Mouse (Mus musculus) B cell, adult 2 months (primary cell): ENCODE data around the gene Tns3.

Source experiments
- DNase-seq, 2 experiments: peaks; one replicate each; pipeline ENCODE4 v3.0.0; 2022

Gene Tns3

DNA sequence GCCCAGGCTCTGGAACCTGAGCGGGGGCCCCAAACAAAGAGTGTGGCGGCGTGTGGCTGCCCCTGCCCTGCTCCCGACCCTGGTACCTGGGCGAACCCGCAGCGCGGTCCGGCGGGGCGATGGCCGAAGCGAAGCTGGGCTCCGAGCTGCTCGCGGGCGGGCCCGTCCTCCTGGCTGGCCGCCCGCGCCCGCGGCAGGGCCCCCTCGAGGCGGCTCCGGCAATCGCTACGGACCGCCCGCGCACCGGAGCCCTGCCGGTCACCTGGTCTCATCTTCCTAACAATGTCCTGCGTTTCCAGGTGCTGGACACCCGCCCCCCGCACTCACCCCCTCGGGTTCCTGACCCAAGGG lies at the start of gene Tns3:
Gene Tns3, minus strand, starts transcription at position 143 of the 351 bp plus-strand sequence.
- peak; percentile 58 to 67 for DNase-seq

DNA sequence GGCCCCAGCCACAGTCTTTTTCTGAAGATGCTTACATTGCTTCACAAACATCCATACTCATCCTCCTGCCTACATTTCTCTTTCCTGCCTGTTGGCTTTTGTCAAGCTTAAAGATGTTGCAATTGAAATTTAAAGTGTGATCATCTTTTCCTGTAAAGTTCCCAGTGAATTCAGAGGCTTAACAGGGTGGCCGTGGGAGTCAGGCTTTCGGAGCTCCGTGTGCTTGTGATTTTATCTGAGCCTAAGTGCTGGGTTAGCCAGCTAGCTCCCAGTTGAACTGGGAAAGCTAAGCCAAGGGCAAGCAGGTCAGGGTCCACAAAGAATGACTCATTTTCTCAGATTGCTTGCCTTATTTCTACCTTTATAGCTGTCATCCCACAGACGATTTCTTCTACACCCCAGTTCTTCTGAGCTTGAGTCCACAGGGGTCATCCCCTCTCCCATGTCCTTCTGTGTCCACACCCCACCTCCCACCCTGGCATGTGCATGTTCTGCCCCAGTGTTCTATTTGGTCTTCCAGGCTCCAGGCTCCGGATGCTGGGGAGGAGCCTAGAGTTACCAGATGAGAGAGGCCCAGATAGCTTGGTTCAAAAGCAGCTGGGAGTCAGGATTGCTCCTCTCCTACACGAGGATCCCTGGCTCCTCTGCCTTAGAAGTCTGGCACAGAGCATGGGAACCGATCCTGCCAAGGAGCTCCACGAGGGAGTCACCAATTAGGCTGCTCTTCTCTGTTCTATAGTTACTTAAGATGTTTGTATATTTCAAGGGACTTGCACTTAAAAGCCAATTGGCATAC lies 42.1 kb upstream of the Tns3 start:
- DNase-seq = no peak

DNA sequence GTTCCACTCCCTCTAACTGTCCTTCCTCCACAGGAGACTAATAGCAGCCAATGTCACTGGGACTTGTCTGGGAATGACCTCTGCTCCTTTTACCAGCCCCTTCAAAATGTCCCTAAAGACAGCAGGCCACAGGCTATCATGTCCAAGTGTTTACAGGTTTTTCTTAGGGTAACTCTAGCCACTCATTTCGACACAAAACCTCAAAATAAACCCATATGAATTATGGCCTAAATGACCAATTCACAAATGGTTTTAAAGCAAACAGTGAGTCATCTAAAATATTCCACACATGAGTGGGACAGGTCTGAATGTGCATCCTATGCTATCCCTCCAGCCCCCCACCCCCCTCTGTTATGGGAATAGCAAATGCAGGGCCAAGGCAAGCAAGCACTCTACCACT lies 40.8 kb upstream of the Tns3 start:
- DNase-seq = no peak

DNA sequence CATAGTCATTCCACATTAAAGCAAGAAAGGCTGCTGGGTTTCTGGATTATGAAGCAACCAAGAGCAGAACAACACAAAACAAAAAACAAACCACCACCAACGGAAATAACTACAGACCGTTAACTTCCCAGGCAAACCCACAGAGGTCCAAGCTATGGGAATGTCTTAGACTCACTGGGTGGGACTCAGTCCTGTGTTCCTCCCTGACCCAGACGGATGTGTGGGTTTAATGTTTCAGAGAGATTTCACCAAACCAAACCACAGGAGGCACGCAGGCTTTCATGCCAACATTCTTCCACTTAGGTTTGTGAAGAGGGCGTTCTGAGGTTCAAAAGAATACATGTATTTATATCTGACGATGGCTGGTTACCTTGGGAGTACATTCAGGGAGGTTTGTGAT lies 39.5 kb upstream of the Tns3 start:
- DNase-seq = no peak

DNA sequence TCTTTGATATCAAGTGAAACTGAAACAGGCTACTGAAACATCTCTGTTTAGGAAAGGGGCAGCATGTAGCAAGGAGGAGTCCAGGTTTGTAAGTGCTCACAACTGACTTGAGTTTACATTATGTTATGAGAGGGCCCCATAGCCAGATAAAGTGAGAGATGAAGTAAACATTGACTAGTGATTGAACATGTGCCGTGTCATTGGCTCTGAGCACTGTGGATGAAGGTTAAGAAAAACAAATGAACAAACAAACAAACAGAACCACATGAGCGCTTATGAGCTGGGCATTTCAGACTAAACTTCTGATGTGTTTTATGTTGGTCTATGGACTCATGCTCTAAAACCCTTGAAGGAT lies 38.2 kb upstream of the Tns3 start:
- DNase-seq = no peak

DNA sequence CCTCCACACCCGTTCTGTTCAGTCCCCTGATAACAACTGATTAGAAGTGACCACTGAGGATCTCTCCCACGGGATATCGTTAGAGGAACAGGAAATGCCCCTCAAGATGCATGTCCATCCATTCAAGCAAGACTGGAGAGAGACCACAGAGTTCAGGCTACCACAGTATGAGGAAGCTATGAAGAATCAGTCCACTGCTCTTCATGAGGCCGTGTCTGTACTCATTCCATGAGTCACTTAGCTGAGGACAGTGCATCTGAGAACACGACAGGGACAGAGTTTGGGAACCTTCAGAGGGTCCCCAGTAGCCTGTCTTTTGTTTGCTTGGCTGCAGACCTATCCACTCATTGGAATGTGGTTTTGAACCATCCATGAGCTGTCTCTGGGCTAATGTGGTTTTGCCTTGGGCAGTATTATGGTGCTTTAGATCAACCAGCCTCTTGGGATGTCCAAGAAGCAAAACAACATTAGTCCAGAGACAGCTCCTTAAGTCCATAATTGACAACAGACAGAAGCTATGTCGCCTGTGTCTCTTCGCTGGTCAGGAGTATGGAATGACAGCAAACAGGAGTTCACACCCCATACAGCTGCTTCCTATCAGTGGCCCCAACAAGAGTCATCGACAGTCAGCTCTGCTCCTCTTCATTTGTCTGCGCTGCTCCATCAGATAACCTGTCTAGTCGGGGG lies 37.7 kb upstream of the Tns3 start:
- no peak for DNase-seq

DNA sequence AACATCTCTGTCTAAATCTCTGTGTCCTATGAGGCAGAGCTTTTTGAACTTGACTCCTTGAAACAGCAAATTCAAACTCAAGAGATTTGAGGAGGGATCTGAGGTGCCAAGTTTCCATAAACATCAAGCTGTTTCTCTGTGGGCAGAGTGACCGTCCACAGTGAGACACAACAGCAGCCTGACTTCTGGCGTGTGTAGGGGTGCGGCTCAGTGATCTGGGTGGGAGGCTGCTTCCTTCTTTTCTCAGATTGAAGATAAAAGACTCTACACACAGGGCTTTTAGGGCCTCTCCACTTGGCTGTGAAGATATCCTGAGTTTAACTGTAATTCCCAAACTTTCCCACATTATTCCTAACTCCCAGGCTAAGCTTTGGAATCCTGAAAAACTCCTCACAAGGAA lies 37.1 kb upstream of the Tns3 start:
- peak in 1 of 2 experiments; percentile 16 for DNase-seq

DNA sequence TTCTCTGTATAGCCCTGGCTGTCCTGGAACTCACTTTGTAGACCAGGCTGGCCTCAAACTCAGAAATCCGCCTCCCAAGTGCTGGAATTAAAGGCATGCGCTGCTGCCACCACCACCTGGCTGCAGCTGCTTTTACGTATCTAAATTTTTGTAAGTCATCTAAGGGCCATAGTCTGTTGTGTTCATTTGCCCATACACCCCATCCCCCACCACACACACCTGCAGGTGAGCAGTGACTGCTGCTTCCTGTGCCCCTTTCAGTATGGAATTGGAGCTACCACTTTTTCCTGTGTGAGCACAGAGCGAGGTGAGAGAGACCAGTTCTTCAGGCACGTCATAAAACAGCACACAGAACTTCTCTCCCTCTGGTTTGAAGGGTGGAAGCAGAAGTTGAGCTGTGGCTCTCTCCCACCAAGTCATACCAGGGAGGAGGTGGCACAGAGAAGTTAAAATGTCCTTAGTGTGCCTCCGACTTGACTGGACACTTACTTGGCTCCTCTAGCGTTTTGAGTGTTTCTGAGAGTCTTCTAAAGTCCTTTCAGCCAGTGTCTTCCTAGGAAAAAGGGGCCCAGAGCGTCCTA lies 36.4 kb upstream of the Tns3 start:
- peak in 1 of 2 experiments; percentile 24 for DNase-seq

DNA sequence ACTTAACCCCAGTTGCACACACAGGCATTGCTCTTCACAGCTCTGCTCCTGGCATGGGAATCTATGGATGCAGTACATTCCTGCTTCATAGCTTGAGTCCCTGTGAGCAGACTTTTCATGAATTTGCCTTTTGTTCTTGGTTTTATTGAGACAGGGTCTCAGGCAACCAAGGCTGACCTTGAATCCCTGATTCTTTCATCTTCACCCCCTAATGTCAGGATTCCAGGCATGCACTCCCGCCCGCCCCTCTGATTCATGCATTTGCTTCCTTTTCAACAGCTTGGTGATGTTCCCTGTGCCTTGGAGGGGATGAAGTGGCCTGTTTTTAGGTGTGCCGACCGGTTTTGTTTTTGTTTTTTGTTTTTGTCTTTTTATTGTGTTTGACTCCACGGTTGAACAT lies 35.4 kb upstream of the Tns3 start:
- no peak for DNase-seq

DNA sequence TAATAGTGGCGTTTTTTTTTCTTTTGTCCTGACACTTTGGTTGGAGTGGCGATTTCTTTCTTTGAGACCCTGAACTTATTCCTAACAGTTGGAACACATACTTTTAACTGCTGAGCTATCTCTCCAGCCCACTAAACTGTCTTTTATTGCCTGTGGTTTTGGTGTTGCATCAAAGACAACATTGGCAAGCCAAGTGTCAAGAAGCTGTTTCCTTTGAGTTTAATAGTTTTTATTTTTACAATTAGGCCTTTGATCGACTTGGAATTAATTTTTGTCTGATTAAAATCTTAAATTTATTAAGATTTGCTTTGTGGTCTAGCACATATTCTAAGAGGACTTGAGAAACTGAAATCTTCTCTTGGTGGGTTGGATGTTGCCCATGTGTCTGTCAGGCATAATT lies 33.3 kb upstream of the Tns3 start:
- DNase-seq = no peak

DNA sequence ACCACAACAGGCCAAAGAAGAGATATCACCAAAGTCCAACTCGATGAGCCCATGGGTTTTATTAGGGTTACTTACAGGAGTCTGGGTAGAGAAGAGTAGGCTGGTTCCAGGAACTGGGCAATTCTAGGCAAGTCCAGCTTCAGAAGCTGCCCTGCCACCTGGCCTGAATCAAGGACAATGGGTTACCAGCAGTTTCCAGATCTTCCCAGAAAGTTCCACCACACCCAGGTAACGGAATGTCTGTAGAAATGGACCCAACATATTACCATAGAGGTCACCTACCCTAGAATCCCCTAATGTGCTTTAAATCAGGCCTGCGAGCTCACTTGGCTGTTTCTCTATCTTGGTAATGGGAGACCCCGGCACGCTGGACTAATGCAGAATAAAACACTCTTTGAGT lies 29.8 kb upstream of the Tns3 start:
- DNase-seq = no peak

DNA sequence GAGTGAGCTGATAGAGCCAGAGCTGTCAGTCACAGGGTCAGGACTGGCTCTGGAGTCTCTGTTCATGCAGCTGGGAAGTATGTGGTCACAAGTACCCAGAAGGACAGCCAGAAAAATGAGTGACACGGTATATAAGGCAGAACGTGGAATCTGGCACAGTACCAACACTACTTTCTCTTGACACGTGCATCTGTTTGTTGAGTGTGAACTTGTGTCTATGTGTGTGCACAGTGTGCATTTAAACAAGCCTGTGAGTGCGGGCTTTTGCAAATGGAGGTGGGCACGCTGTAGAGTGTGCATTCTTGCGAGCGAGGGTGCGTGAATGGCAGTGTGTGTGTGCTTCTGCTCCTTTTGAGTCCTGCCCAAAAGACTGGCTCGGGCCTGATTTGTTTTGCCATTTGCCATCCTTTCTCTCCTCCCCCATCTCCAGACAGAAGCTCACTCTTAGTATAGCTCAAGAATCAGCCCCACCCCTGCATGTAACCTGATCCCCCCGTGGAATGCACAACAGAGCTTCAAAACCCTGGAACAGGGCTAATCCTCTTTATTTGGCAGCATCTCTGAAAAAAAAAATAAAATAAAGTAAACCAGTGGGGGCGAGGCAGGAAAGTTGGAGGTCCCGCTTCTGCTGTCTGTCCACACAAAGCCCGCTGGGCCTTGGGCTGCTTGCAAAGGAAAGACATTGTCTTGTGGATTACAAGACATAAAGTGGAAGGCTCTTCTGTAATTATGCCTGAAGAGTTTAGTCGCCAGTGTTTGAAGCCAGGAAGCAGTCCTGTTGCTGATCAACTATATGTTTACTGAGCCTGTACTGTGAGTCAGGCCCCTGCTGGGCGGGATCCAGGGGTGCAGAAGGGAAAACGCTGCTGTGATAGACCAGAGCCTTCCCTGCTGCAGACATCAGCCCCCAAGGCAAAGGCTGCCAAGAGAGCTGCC lies 28.5 kb upstream of the Tns3 start:
- DNase-seq = no peak

DNA sequence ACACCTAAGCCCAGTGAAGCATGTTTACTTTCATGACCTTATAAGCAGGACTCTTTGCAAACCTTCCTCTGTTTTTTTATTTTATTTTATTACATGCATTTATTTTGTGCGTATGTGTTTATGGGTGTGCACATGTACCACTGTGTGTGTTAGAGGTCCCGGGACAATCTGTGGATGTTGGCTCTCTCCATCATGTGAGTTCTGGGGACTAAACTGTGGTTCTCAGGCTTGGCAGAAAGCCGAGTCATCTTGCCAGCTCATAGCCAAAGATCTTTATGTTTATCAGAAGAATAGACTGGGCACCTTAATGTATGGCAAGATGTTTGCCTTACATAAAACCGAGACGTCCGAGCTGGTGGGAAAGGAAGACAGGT lies 27.8 kb upstream of the Tns3 start:
- DNase-seq = no peak

DNA sequence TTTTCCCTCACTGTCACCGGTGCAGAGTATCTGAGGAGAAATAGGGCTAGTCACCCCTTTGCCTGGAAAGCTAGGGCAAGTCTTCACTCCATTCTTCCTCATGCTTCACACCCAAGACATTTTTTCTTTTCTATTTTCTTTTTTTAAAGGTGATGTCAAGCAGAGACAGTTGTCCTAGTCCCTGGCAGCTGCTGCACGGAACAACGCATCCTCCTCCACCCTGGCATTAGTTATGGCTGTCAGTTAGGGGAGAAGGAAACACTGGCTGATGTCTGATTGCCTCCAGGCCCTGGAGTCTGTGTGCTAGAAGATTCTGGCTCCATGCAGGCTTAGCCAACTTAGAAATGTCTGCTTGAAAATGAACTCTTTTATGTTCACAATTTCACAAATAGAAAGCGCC lies 27.3 kb upstream of the Tns3 start:
- no peak for DNase-seq

DNA sequence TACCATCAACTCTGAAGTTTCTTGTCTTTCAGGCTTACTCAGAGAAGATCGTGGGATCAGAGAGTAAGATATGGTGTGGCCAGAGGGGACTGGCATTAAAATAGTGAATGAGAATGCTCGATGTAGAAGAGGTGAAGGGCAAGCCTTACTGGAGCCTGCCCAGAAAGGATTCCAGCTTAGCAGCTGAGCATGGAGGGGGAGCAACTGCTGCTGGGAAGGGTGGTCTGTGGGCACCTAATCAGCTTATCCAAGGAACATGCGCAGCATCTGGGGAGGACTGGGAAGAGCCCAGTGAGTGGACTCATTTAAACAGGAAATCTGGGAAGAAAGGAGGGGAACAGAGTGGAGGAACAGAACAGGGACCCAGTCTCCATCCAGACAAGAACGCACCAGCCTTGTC lies 26.3 kb upstream of the Tns3 start:
- no peak for DNase-seq

DNA sequence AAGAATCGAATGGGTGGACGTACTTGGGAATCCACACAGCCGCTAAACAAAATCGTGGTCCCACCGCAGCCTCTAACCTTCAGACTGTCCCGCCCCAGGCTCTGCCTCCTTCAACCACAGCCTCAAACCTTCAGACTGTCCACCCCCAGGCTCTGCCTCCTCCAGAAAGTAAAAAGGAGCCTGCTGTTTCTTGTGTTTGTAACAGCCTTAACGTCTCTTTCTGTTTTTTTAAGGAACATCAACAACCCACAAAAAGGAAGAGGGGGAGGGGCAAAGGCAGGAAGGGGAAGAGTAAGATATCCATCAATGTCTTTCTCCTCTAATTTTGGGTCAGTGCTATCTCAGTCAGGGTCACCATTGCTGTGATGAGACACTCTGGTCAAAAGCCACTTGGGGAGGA lies 25.2 kb upstream of the Tns3 start:
- DNase-seq = peak; percentile 77

DNA sequence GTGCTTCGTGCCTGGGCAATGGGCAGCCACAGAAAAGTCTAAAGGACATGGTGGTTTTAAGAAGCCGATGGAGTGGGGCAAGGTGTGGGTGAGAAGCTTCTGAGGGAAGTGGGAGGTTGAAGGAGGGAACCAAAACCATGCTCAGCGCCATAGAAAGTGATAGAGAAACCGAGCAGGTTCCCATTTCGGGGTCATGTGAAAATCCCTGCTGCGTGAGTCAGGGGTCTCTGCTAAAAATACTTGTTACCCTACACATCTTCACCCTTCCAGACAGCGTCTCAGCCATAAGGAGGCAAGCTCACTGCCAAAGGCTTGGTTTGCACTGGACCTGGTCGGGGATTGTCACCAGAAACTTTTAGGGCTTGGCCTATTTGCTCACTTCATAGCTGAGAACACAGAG lies 24.6 kb upstream of the Tns3 start:
- peak; percentile 57 to 65 for DNase-seq

DNA sequence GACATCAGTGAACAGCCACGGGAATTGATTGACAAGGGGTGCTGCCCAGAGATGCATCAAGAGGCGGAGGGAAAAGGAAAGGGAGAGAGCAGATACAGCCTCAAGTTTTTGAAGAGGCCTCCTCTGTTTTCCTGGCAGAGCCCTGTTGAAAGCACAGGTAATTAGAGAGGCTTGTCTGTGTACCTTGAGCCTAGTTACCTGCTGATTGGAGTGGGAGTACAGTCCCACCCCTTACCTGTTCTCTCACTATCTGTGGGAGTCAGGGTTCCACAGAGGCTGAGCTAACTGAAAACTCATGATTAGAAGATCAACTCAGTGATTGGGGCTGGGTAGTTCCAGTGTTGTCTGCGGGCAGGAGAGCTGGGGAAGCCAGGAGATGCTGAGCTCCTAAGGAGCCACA lies 22.2 kb upstream of the Tns3 start:
- DNase-seq = no peak

DNA sequence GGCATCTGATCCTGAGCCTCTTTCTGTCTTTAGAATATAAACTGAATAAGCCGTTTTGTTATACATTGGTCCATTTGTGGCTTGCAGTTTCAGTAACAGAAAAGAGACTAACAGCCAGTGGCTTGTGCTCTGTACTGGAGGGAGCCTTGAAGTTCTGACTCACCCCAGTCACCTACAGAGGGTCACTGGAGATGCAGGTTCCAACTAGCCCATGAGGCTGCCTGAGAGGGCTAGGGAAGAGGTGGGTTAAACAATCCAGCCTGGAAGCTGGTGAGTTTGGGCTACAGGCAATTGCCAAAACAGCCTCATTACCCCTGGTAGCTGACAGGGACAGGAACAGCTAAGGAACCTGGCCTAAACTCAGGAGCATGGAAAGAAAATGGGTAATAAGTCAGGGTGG lies 21.7 kb upstream of the Tns3 start:
- no peak for DNase-seq

DNA sequence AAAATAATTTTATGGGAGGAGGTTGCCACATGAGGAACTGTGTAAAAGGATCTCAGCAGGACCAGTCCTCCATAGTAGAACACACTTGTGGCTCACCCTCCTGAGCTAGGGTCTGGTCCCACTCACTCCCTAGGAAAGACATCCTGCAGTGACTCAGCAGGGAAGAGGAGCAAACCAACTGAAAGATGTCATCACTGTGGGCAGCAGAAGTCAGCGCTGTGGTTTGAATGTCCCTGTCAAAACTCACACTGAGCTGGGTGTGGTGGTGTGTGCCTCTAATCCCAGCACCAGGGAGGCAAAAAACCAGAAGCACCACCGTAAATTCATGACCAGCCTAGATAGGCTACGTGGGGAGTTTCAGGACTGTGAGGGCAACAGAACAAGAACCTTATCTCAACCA lies 20.9 kb upstream of the Tns3 start:
- no peak for DNase-seq

DNA sequence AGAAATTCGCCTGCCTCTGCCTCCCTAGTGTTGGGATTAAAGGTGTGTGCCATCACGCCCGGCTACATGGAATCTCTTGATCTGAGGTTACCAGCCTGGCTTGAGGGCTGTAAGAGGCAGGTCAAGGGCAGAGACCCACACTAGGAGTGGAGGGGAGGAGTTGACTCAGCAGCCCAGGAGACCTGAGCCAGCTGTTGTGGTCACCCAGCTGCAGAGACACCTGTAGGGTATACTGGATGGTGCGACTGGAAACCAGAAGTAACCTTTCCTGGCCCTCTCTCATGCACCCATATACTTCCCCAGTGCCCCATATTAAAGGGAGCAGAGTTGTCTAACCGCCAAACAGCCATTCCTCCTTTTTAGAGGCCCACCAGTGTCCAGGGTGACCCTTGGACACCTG lies 19.9 kb upstream of the Tns3 start:
- DNase-seq = no peak

DNA sequence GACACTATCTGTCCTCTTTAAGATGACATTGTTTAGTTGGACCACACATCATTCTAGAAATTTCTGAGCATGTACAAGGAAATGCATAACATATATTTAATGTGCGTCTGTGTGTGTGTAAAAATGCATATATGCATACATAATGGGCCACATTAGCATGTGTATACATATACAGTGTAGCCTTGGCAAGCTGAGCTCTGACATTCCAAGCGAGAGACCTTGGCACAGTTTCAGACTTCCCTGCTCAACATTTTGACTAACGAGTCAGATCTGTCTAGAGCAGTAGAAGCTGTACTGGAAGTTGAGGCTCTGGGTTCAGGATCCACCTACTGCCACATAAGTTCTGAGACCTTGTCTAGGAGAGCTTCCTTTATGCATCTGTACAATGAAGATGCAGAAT lies 17.0 kb upstream of the Tns3 start:
- no peak for DNase-seq

DNA sequence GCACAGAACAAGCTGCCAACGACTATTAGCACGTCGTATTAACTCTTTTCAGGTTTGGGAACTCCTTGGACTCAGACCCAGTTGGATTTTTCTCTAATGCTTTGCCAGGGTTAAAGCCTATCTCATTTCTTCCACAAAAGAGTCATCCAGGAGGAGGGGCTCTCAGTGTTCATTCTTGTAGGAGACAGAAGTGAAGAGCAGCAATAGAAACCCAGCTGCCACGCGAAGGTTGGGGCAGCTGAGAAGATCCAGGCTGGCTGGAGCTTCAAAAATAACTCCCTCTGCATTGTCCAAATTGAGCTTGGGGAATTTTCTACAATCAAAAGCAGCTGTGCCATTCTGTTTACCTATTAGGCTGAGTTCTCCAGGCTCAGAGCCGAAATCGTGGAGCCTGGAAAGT lies 16.3 kb upstream of the Tns3 start:
- no peak for DNase-seq

DNA sequence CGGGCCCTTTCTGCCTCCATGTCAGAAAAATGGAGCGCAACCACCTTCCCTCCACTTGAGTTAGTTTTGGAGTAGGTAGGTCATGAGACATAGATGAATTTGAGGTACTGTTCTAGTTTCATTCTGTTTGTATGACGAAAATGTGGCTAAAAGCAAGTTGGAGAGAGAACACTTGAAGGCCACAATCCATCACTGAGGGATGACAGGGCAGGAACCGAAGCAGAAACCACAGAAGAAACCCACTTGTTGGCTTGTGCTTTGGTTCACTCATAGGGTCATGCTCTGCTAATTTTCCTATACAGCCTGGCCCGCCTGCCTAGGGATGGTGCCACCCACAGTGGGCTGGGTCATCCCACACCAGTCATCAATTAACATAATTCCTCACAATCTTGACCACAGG lies 14.9 kb upstream of the Tns3 start:
- no peak for DNase-seq
